Mouse (Mus musculus) hindbrain, embryonic 11.5 days (tissue): ENCODE data around the gene Nfic. TPM values are rescaled to one million over a fixed set of nuclear protein-coding genes. Genes with fewer than 3 reads are reported as not detected.

Experiments
- ATAC-seq: fragments of 200-750 bp; cut with Nextera tagmentation; 2 replicates; pipeline ENCODE4 v1.8.0; 2017; ENCODE audit warnings: mild to moderate bottlenecking, moderate TSS enrichment, moderate library complexity; ENCODE audit not compliant: low FRiP score
- DNase-seq: peaks from one replicate; pipeline ENCODE4 v3.0.0-alpha.2; 2015; ENCODE audit warnings: low spot score
- H3K27ac ChIP-seq: fragments of 300-500 bp; sonication (generic); 2 replicates; pipeline ENCODE4 v1.5.1; 2014; ENCODE audit warnings: mild to moderate bottlenecking, low read depth, low read length
- H3K27me3 ChIP-seq: fragments of 300-500 bp; sonication (generic); 2 replicates; pipeline ENCODE4 v1.6.1; 2014; ENCODE audit warnings: mild to moderate bottlenecking, low read length, moderate library complexity, mixed read lengths; ENCODE audit not compliant: control insufficient read depth, insufficient read depth
- H3K36me3 ChIP-seq: fragments of 300-500 bp; sonication (generic); 2 replicates; pipeline ENCODE4 v1.6.1; 2014; ENCODE audit warnings: mild to moderate bottlenecking, low read length, moderate library complexity, mixed read lengths; ENCODE audit not compliant: control insufficient read depth, insufficient read depth
- H3K4me1 ChIP-seq: fragments of 300-500 bp; sonication (generic); replicated peaks from 2 replicates; pipeline ENCODE4 v1.6.1; 2014; ENCODE audit warnings: low read length, mixed read lengths; ENCODE audit not compliant: control insufficient read depth, insufficient read depth
- H3K4me2 ChIP-seq: fragments of 300-500 bp; sonication (generic); replicated peaks from 2 replicates; pipeline ENCODE4 v1.6.1; 2014; ENCODE audit warnings: mild to moderate bottlenecking, low read depth, low read length
- H3K4me3 ChIP-seq: fragments of 300-500 bp; sonication (generic); 2 replicates; pipeline ENCODE4 v1.5.1; 2014; ENCODE audit warnings: low read depth, low read length
- H3K9ac ChIP-seq: fragments of 300-500 bp; sonication (generic); 2 replicates; pipeline ENCODE4 v1.6.1; 2014; ENCODE audit warnings: low read depth, low read length
- H3K9me3 ChIP-seq: fragments of 300-500 bp; sonication (generic); 2 replicates; pipeline ENCODE4 v1.6.1; 2016; ENCODE audit warnings: low read length; ENCODE audit not compliant: control insufficient read depth
- WGBS: fragments of 180-500 bp; shearing (Covaris S2); extraction: QIAGEN DNeasy Blood & Tissue Kit; methylation state at CpG from one replicate; pipeline ENCODE4 v1.1.7; 2014; 5-methylcytosine and 5-hydroxymethylcytosine counted together
- polyA plus RNA-seq: library from polyadenylated mRNA; unstranded; fragments of >200 nt; fragmentation: Nextera tagmentation; extraction: Ambion mirVana; gene quantifications from 2 replicates; pipeline ENCODE4 v1.2.1, GENCODE M21; 2014

Gene Nfic
- polyA plus RNA-seq, 1 experiment from 2014 or later, result 11.9 TPM

- H3K27me3 ChIP-seq, result no peaks in the 10 kb centered on the region
- peak overlapping the region; percentile 70 for H3K4me3 ChIP-seq
- WGBS, result 40% methylated on average over 4 of the region's 4 CpGs
- H3K36me3 ChIP-seq, result peaks cover under 1% of the 10 kb centered on the region; the same call in 1 of the 2 replicates
- no peak overlapping the region for H3K27ac ChIP-seq
- H3K4me2 ChIP-seq, result peak overlapping the region; percentile 42
- H3K4me1 ChIP-seq, result peaks cover 7% of the 10 kb centered on the region
- no peaks in the 10 kb centered on the region for H3K9me3 ChIP-seq
- ATAC-seq (no peak), DNase-seq (no peak)
- H3K9ac ChIP-seq, result peak overlapping the region; percentile 45; the same call in 1 of the 2 replicates
Observed at GRCm38 (mm10) chr10:81496969-81497368, 41.5 kb upstream of the Nfic start.

- H3K9ac ChIP-seq, result peak within 1 kb of the TSS; percentile 83
- peak within 1 kb of the TSS; percentile 70 for H3K4me3 ChIP-seq
- H3K27ac ChIP-seq, result 0 out of 2 replicates have a peak within 1 kb of the TSS, but pooled peaks have one; percentile 25
- peaks cover 7% of the 10 kb centered on the region for H3K4me1 ChIP-seq
- peaks cover 6% of the 10 kb centered on the region for H3K36me3 ChIP-seq
- peak; percentile 99 for DNase-seq
- peak; percentile 96 for ATAC-seq
- peak within 1 kb of the TSS; percentile 96 for H3K4me2 ChIP-seq
- no peaks in the 10 kb centered on the region for H3K27me3 ChIP-seq
- no peaks in the 10 kb centered on the region for H3K9me3 ChIP-seq
- WGBS, result under 1% methylated on average over 44 of the region's 45 CpGs
Observed at GRCm38 (mm10) chr10:81496264-81496901, 40.9 kb upstream of the Nfic start, which contains the start of gene Ncln. Gene Ncln (minus strand): TSS chr10:81496392.

- WGBS, result 2% methylated on average over 38 of the region's 41 CpGs
- Histone ChIP-seq H3K27me3 (no peaks in the 10 kb centered on the region), H3K4me2 (peak overlapping the region; percentile 96), H3K9me3 (no peaks in the 10 kb centered on the region), H3K36me3 (peaks cover 11% of the 10 kb centered on the region), H3K4me1 (peaks cover 7% of the 10 kb centered on the region), H3K27ac (0 out of 2 replicates have a peak overlapping the region, but pooled peaks have one; percentile 25), H3K9ac (peak overlapping the region; percentile 83), H3K4me3 (peak overlapping the region; percentile 70)
- DNase-seq (no peak), ATAC-seq (peak; percentile 39)
Observed at GRCm38 (mm10) chr10:81495616-81496263, 40.3 kb upstream of the Nfic start.

GRCm38 (mm10) chr10:81495151-81495550 is 39.7 kb upstream of the Nfic start:
- Histone ChIP-seq H3K9ac (peak overlapping the region; percentile 83), H3K4me2 (peak overlapping the region; percentile 96), H3K27ac (no peak overlapping the region), H3K4me1 (peaks cover 7% of the 10 kb centered on the region), H3K9me3 (no peaks in the 10 kb centered on the region), H3K4me3 (peak overlapping the region; percentile 70), H3K36me3 (peaks cover 11% of the 10 kb centered on the region), H3K27me3 (no peaks in the 10 kb centered on the region)
- ATAC-seq (no peak), DNase-seq (no peak)
- 79% methylated on average over 6 of the region's 6 CpGs for WGBS

GRCm38 (mm10) chr10:81494260-81495041 is 39.0 kb upstream of the Nfic start:
- ATAC-seq, result no peak

GRCm38 (mm10) chr10:81493601-81494220 is 38.3 kb upstream of the Nfic start:
- H3K27me3 ChIP-seq, result no peaks in the 10 kb centered on the region
- H3K4me1 ChIP-seq, result peaks cover 7% of the 10 kb centered on the region
- ATAC-seq (no peak), DNase-seq (no peak)
- H3K9me3 ChIP-seq, result no peaks in the 10 kb centered on the region
- H3K27ac ChIP-seq, result no peak overlapping the region
- WGBS, result 84% methylated on average over 8 of the region's 8 CpGs
- no peak overlapping the region for H3K4me3 ChIP-seq
- H3K4me2 ChIP-seq, result no peak overlapping the region
- H3K9ac ChIP-seq, result no peak overlapping the region
- H3K36me3 ChIP-seq, result peaks cover 11% of the 10 kb centered on the region

More at GRCm38 (mm10) chr10:81494260-81495041, 39.0 kb upstream of the Nfic start:
- no peak for DNase-seq
- no peaks in the 10 kb centered on the region for H3K27me3 ChIP-seq
- WGBS, result 92% methylated on average over 11 of the region's 11 CpGs
- peaks cover 11% of the 10 kb centered on the region for H3K36me3 ChIP-seq
- H3K9me3 ChIP-seq, result no peaks in the 10 kb centered on the region
- no peak overlapping the region for H3K9ac ChIP-seq
- H3K4me2 ChIP-seq, result no peak overlapping the region
- no peak overlapping the region for H3K27ac ChIP-seq
- peaks cover 7% of the 10 kb centered on the region for H3K4me1 ChIP-seq
- H3K4me3 ChIP-seq, result no peak overlapping the region

GRCm38 (mm10) chr10:81492606-81493240 is 37.3 kb upstream of the Nfic start:
- no peak overlapping the region for H3K9ac ChIP-seq
- no peak overlapping the region for H3K4me3 ChIP-seq
- H3K36me3 ChIP-seq, result peaks cover 14% of the 10 kb centered on the region
- 89% methylated on average over 11 of the region's 11 CpGs for WGBS
- H3K27ac ChIP-seq, result no peak overlapping the region
- no peaks in the 10 kb centered on the region for H3K9me3 ChIP-seq
- DNase-seq, result no peak
- no peak overlapping the region for H3K4me2 ChIP-seq
- no peaks in the 10 kb centered on the region for H3K27me3 ChIP-seq
- ATAC-seq, result no peak
- peaks cover 7% of the 10 kb centered on the region for H3K4me1 ChIP-seq

- no peak overlapping the region for H3K27ac ChIP-seq
- DNase-seq (no peak), ATAC-seq (no peak)
- no peaks in the 10 kb centered on the region for H3K9me3 ChIP-seq
- H3K36me3 ChIP-seq, result peaks cover 19% of the 10 kb centered on the region
- peaks cover 7% of the 10 kb centered on the region for H3K4me1 ChIP-seq
- WGBS, result 93% methylated on average over 9 of the region's 9 CpGs
- H3K9ac ChIP-seq, result no peak overlapping the region
- H3K27me3 ChIP-seq, result no peaks in the 10 kb centered on the region
- no peak overlapping the region for H3K4me3 ChIP-seq
- H3K4me2 ChIP-seq, result no peak overlapping the region
Observed at GRCm38 (mm10) chr10:81491018-81491417, 35.6 kb upstream of the Nfic start.
